Mouse (Mus musculus) kidney, postnatal 4 days (tissue): ENCODE data around the gene Ctrc.

Experiments
- DNase-seq, 2 experiments: peaks; one replicate each; pipeline ENCODE4 v3.0.0; 2021; ENCODE audit warnings: mixed read lengths in 2 of 2

The Ctrc gene

GRCm38 (mm10) chr4:141818861-141819260, 27.3 kb downstream of the Ctrc start:
- DNase-seq = no peak

GRCm38 (mm10) chr4:141817706-141818105, 28.5 kb downstream of the Ctrc start:
- DNase-seq = no peak

- DNase-seq = no peak
These were observed 29.1 kb downstream of the Ctrc start for GRCm38 (mm10) chr4:141816776-141817655.

GRCm38 (mm10) chr4:141816267-141816666, 29.9 kb downstream of the Ctrc start:
- DNase-seq = no peak

GRCm38 (mm10) chr4:141811375-141811774, 34.8 kb downstream of the Ctrc start:
- peak in 1 of 2 experiments; percentile 24 for DNase-seq

- DNase-seq = no peak
These were observed 35.2 kb downstream of the Ctrc start for GRCm38 (mm10) chr4:141810975-141811374.

GRCm38 (mm10) chr4:141809850-141810464, 36.2 kb downstream of the Ctrc start:
- peak in 1 of 2 experiments; percentile 20 for DNase-seq

GRCm38 (mm10) chr4:141805886-141806285, 40.3 kb downstream of the Ctrc start:
- DNase-seq = no peak

GRCm38 (mm10) chr4:141804105-141804504, 42.1 kb downstream of the Ctrc start:
- DNase-seq = no peak

GRCm38 (mm10) chr4:141797545-141797944, 48.6 kb downstream of the Ctrc start:
- DNase-seq = no peak

- no peak for DNase-seq
These were observed 49.2 kb downstream of the Ctrc start for GRCm38 (mm10) chr4:141796954-141797353.

- DNase-seq = no peak
These were observed 49.8 kb downstream of the Ctrc start for GRCm38 (mm10) chr4:141796356-141796755.

GRCm38 (mm10) chr4:141794152-141794535, 52.0 kb downstream of the Ctrc start:
- no peak for DNase-seq

GRCm38 (mm10) chr4:141793282-141794151, 52.6 kb downstream of the Ctrc start, which contains the start of gene Casp9:
Gene Casp9, plus strand, starts transcription at chr4:141793612.
- DNase-seq = peak; percentile 99 to 100

- no peak for DNase-seq
These were observed 53.4 kb downstream of the Ctrc start for GRCm38 (mm10) chr4:141792554-141793281.

GRCm38 (mm10) chr4:141791951-141792350, 54.2 kb downstream of the Ctrc start:
- DNase-seq = no peak

GRCm38 (mm10) chr4:141791486-141791885, 54.7 kb downstream of the Ctrc start:
- DNase-seq = no peak

GRCm38 (mm10) chr4:141790524-141790990, 55.6 kb downstream of the Ctrc start, which contains the start of gene Dnajc16:
Gene Dnajc16, minus strand, starts transcription at chr4:141790931.
- DNase-seq = peak; percentile 96 to 98

- peak in 1 of 2 experiments; percentile 25 for DNase-seq
These were observed 56.5 kb downstream of the Ctrc start for GRCm38 (mm10) chr4:141789564-141790218.

GRCm38 (mm10) chr4:141787462-141787861, 58.7 kb downstream of the Ctrc start:
- DNase-seq = no peak

- peak in 1 of 2 experiments; percentile 33 for DNase-seq
These were observed 59.1 kb downstream of the Ctrc start for GRCm38 (mm10) chr4:141787046-141787445.
